Mouse (Mus musculus): ENCODE measurements around the gene Kif1b. TPM values are rescaled to one million over a fixed set of nuclear protein-coding genes. Genes with fewer than 3 reads are reported as not detected.
"Not testable (repeated sequence)": the region's sequence is repeated elsewhere in the genome, so short reads cannot be mapped to it uniquely, and the experiment has no call there.

Gene Kif1b
- polyA plus RNA-seq, 1 experiment from 2014 or later, result 6.0 TPM

GRCm38 (mm10) chr4:149169926-149170325, 137.6 kb downstream of the Kif1b start:
- 68% methylated on average over 7 of the region's 8 CpGs for WGBS (ENCODE audit: insufficient replicate concordance)
- not testable (repeated sequence) for H3K27me3 ChIP-seq; H3K4me3 ChIP-seq (replicated peaks); H3K9me3 ChIP-seq (replicated peaks); H3K9ac ChIP-seq; H3K36me3 ChIP-seq (replicated peaks); ATAC-seq (ENCODE audit: insufficient read depth)
- Histone ChIP-seq H3K4me2 (0 out of 2 replicates have a peak overlapping the region, but pooled peaks have one; percentile 6), H3K27ac (replicated peaks) (peak overlapping the region; percentile 74), H3K4me1 (replicated peaks) (peaks cover 60% of the 10 kb centered on the region)

GRCm38 (mm10) chr4:149168016-149168415, 139.5 kb downstream of the Kif1b start:
- peaks cover 72% of the 10 kb centered on the region for H3K4me1 ChIP-seq (replicated peaks)
- no peaks in the 10 kb centered on the region for H3K27me3 ChIP-seq
- no peak overlapping the region for H3K27ac ChIP-seq (replicated peaks)
- H3K4me2 ChIP-seq, result peak overlapping the region; percentile 97
- 22% methylated on average over 2 of the region's 2 CpGs for WGBS (ENCODE audit: insufficient replicate concordance)
- H3K9me3 ChIP-seq (replicated peaks), result no peaks in the 10 kb centered on the region
- ATAC-seq (ENCODE audit: insufficient read depth), result no peak
- H3K36me3 ChIP-seq (replicated peaks), result no peaks in the 10 kb centered on the region; the same call in 1 of the 2 replicates
- peak overlapping the region; percentile 77 for H3K4me3 ChIP-seq (replicated peaks)
- no peak overlapping the region for H3K9ac ChIP-seq

- H3K9ac ChIP-seq, result peak overlapping the region; percentile 76
- H3K9me3 ChIP-seq (replicated peaks), result no peaks in the 10 kb centered on the region
- no peaks in the 10 kb centered on the region for H3K27me3 ChIP-seq
- WGBS (ENCODE audit: insufficient replicate concordance), result under 1% methylated on average over 27 of the region's 27 CpGs
- peak overlapping the region; percentile 35 for H3K27ac ChIP-seq (replicated peaks)
- peak; percentile 20 for ATAC-seq (ENCODE audit: insufficient read depth)
- H3K36me3 ChIP-seq (replicated peaks), result peaks cover 5% of the 10 kb centered on the region
- H3K4me1 ChIP-seq (replicated peaks), result peaks cover 72% of the 10 kb centered on the region
- peak overlapping the region; percentile 97 for H3K4me2 ChIP-seq
- H3K4me3 ChIP-seq (replicated peaks), result peak overlapping the region; percentile 77
These were observed 140.4 kb downstream of the Kif1b start for GRCm38 (mm10) chr4:149166957-149167611.

GRCm38 (mm10) chr4:149166215-149166946, 141.1 kb downstream of the Kif1b start, which contains the start of gene Pgd:
TSS of gene Pgd (minus strand) at chr4:149166771.
- H3K27me3 ChIP-seq, result no peaks in the 10 kb centered on the region
- under 1% methylated on average over 59 of the region's 59 CpGs for WGBS (ENCODE audit: insufficient replicate concordance)
- H3K36me3 ChIP-seq (replicated peaks), result peaks cover 11% of the 10 kb centered on the region
- peak within 1 kb of the TSS; percentile 83 for H3K27ac ChIP-seq (replicated peaks)
- no peaks in the 10 kb centered on the region for H3K9me3 ChIP-seq (replicated peaks)
- H3K4me3 ChIP-seq (replicated peaks), result peak within 1 kb of the TSS; percentile 77
- peak; percentile 98 for ATAC-seq (ENCODE audit: insufficient read depth)
- peaks cover 70% of the 10 kb centered on the region for H3K4me1 ChIP-seq (replicated peaks)
- peak within 1 kb of the TSS; percentile 97 for H3K4me2 ChIP-seq
- peak within 1 kb of the TSS; percentile 76 for H3K9ac ChIP-seq

- Histone ChIP-seq H3K36me3 (replicated peaks) (peaks cover 33% of the 10 kb centered on the region), H3K27ac (replicated peaks) (no peak overlapping the region), H3K4me3 (replicated peaks) (no peak overlapping the region), H3K27me3 (no peaks in the 10 kb centered on the region), H3K9me3 (replicated peaks) (no peaks in the 10 kb centered on the region), H3K9ac (no peak overlapping the region), H3K4me1 (replicated peaks) (peaks cover 56% of the 10 kb centered on the region), H3K4me2 (peak overlapping the region; percentile 17; the same call in 1 of the 2 replicates)
- 55% methylated on average over 5 of the region's 5 CpGs for WGBS (ENCODE audit: insufficient replicate concordance)
- no peak for ATAC-seq (ENCODE audit: insufficient read depth)
These were observed 143.3 kb downstream of the Kif1b start for GRCm38 (mm10) chr4:149164150-149164549.

- Histone ChIP-seq H3K4me3 (replicated peaks) (no peak overlapping the region), H3K27me3 (no peaks in the 10 kb centered on the region), H3K9me3 (replicated peaks) (no peaks in the 10 kb centered on the region), H3K27ac (replicated peaks) (no peak overlapping the region), H3K4me2 (no peak overlapping the region), H3K9ac (no peak overlapping the region), H3K4me1 (replicated peaks) (peaks cover 55% of the 10 kb centered on the region), H3K36me3 (replicated peaks) (peaks cover 42% of the 10 kb centered on the region)
- ATAC-seq (ENCODE audit: insufficient read depth), result no peak
- 35% methylated on average over 1 of the region's 1 CpGs for WGBS (ENCODE audit: insufficient replicate concordance)
These were observed 144.3 kb downstream of the Kif1b start for GRCm38 (mm10) chr4:149163196-149163595.

GRCm38 (mm10) chr4:149161166-149161565, 146.3 kb downstream of the Kif1b start:
- no peak overlapping the region for H3K9ac ChIP-seq
- no peak overlapping the region for H3K27ac ChIP-seq (replicated peaks)
- no peaks in the 10 kb centered on the region for H3K9me3 ChIP-seq (replicated peaks)
- H3K4me3 ChIP-seq (replicated peaks), result no peak overlapping the region
- H3K27me3 ChIP-seq, result no peaks in the 10 kb centered on the region
- H3K4me1 ChIP-seq (replicated peaks), result peaks cover 38% of the 10 kb centered on the region
- WGBS (ENCODE audit: insufficient replicate concordance), result 76% methylated on average over 6 of the region's 6 CpGs
- ATAC-seq (ENCODE audit: insufficient read depth), result no peak
- H3K36me3 ChIP-seq (replicated peaks), result peaks cover 63% of the 10 kb centered on the region
- no peak overlapping the region for H3K4me2 ChIP-seq

GRCm38 (mm10) chr4:149159891-149160290, 147.6 kb downstream of the Kif1b start:
- no peaks in the 10 kb centered on the region for H3K27me3 ChIP-seq
- H3K4me3 ChIP-seq (replicated peaks), result no peak overlapping the region
- H3K36me3 ChIP-seq (replicated peaks), result peaks cover 75% of the 10 kb centered on the region
- ATAC-seq (ENCODE audit: insufficient read depth), result no peak
- 71% methylated on average over 13 of the region's 13 CpGs for WGBS (ENCODE audit: insufficient replicate concordance)
- peaks cover 28% of the 10 kb centered on the region for H3K4me1 ChIP-seq (replicated peaks)
- H3K9ac ChIP-seq, result no peak overlapping the region
- H3K27ac ChIP-seq (replicated peaks), result no peak overlapping the region
- H3K4me2 ChIP-seq, result no peak overlapping the region
- H3K9me3 ChIP-seq (replicated peaks), result no peaks in the 10 kb centered on the region

GRCm38 (mm10) chr4:149159203-149159602, 148.3 kb downstream of the Kif1b start:
- no peak for ATAC-seq (ENCODE audit: insufficient read depth)
- peaks cover 82% of the 10 kb centered on the region for H3K36me3 ChIP-seq (replicated peaks)
- H3K4me1 ChIP-seq (replicated peaks), result peaks cover 26% of the 10 kb centered on the region
- no peak overlapping the region for H3K9ac ChIP-seq
- H3K27me3 ChIP-seq, result no peaks in the 10 kb centered on the region
- no peak overlapping the region for H3K4me3 ChIP-seq (replicated peaks)
- H3K4me2 ChIP-seq, result no peak overlapping the region
- H3K9me3 ChIP-seq (replicated peaks), result no peaks in the 10 kb centered on the region
- no peak overlapping the region for H3K27ac ChIP-seq (replicated peaks)
- WGBS (ENCODE audit: insufficient replicate concordance), result 65% methylated on average over 2 of the region's 2 CpGs

GRCm38 (mm10) chr4:149157415-149157973, 150.0 kb downstream of the Kif1b start:
- Histone ChIP-seq H3K36me3 (replicated peaks) (peaks cover 98% of the 10 kb centered on the region), H3K9me3 (replicated peaks) (no peaks in the 10 kb centered on the region), H3K27me3 (no peaks in the 10 kb centered on the region), H3K4me2 (no peak overlapping the region), H3K4me1 (replicated peaks) (peaks cover 10% of the 10 kb centered on the region; the same call in 1 of the 2 replicates), H3K9ac (no peak overlapping the region), H3K27ac (replicated peaks) (no peak overlapping the region), H3K4me3 (replicated peaks) (no peak overlapping the region)
- ATAC-seq (ENCODE audit: insufficient read depth), result no peak
- WGBS (ENCODE audit: insufficient replicate concordance), result 75% methylated on average over 8 of the region's 8 CpGs

- 68% methylated on average over 6 of the region's 6 CpGs for WGBS (ENCODE audit: insufficient replicate concordance)
- peak; percentile 42 for ATAC-seq (ENCODE audit: insufficient read depth)
These were observed 151.8 kb downstream of the Kif1b start for GRCm38 (mm10) chr4:149155711-149156110.

More at GRCm38 (mm10) chr4:149155711-149156110, 151.8 kb downstream of the Kif1b start:
- no peak overlapping the region for H3K4me2 ChIP-seq
- no peak overlapping the region for H3K4me3 ChIP-seq (replicated peaks)
- H3K27ac ChIP-seq (replicated peaks), result no peak overlapping the region
- H3K9ac ChIP-seq, result no peak overlapping the region
- peaks cover 99% of the 10 kb centered on the region for H3K36me3 ChIP-seq (replicated peaks)
- peaks cover 6% of the 10 kb centered on the region; the same call in 1 of the 2 replicates for H3K4me1 ChIP-seq (replicated peaks)
- no peaks in the 10 kb centered on the region for H3K9me3 ChIP-seq (replicated peaks)
- H3K27me3 ChIP-seq, result no peaks in the 10 kb centered on the region

Data from liver, embryonic 15.5 days (tissue).